Mouse (Mus musculus): ENCODE measurements around the gene Gm10318. TPM values are rescaled to one million over a fixed set of nuclear protein-coding genes. Genes with fewer than 3 reads are reported as not detected.

Gm10318 gene
- polyA plus RNA-seq (2015; fragmentation: Nextera tagmentation; extraction: Ambion mirVana) = not detected in 2 replicates

GRCm38 (mm10) chr10:77852559-77852958, at the start of gene Gm10318:
Gm10318 (plus strand) TSS chr10:77852859.
- Histone ChIP-seq H3K36me3 (replicated peaks) (no peaks in the 10 kb centered on the region), H3K9ac (no peak within 1 kb of the TSS), H3K4me1 (replicated peaks) (no peaks in the 10 kb centered on the region), H3K4me3 (replicated peaks) (no peak within 1 kb of the TSS), H3K9me3 (replicated peaks) (no peaks in the 10 kb centered on the region), H3K27ac (replicated peaks) (no peak within 1 kb of the TSS), H3K4me2 (no peak within 1 kb of the TSS), H3K27me3 (no peaks in the 10 kb centered on the region)
- ATAC-seq (ENCODE audit: insufficient read depth) = no peak
- 57% methylated on average over 9 of the region's 9 CpGs for WGBS (ENCODE audit: insufficient replicate concordance)

- Histone ChIP-seq H3K4me3 (replicated peaks) (no peak overlapping the region), H3K4me1 (replicated peaks) (no peaks in the 10 kb centered on the region), H3K36me3 (replicated peaks) (no peaks in the 10 kb centered on the region), H3K27ac (replicated peaks) (no peak overlapping the region), H3K9ac (no peak overlapping the region), H3K4me2 (no peak overlapping the region), H3K27me3 (no peaks in the 10 kb centered on the region), H3K9me3 (replicated peaks) (no peaks in the 10 kb centered on the region)
- no peak for ATAC-seq (ENCODE audit: insufficient read depth)
- WGBS (ENCODE audit: insufficient replicate concordance) = 34% methylated on average over 3 of the region's 3 CpGs
These were observed 48.6 kb upstream of the Gm10318 start for GRCm38 (mm10) chr10:77804095-77804494.

- H3K27me3 ChIP-seq = no peaks in the 10 kb centered on the region
- no peaks in the 10 kb centered on the region for H3K4me1 ChIP-seq (replicated peaks)
- H3K9me3 ChIP-seq (replicated peaks) = no peaks in the 10 kb centered on the region
- no peak within 1 kb of the TSS for H3K9ac ChIP-seq
- no peak within 1 kb of the TSS for H3K4me2 ChIP-seq
- no peak for ATAC-seq (ENCODE audit: insufficient read depth)
- H3K36me3 ChIP-seq (replicated peaks) = no peaks in the 10 kb centered on the region
- 51% methylated on average over 5 of the region's 5 CpGs for WGBS (ENCODE audit: insufficient replicate concordance)
- no peak within 1 kb of the TSS for H3K27ac ChIP-seq (replicated peaks)
- no peak within 1 kb of the TSS for H3K4me3 ChIP-seq (replicated peaks)
These were observed 40.9 kb upstream of the Gm10318 start, which contains the start of gene Gm9507 for GRCm38 (mm10) chr10:77811743-77812142. Gm9507 (minus strand) TSS chr10:77811843.

- H3K9ac ChIP-seq = no peak within 1 kb of the TSS
- no peaks in the 10 kb centered on the region for H3K4me1 ChIP-seq (replicated peaks)
- H3K9me3 ChIP-seq (replicated peaks) = no peaks in the 10 kb centered on the region
- no peaks in the 10 kb centered on the region for H3K36me3 ChIP-seq (replicated peaks)
- H3K4me2 ChIP-seq = no peak within 1 kb of the TSS
- H3K4me3 ChIP-seq (replicated peaks) = no peak within 1 kb of the TSS
- H3K27ac ChIP-seq (replicated peaks) = no peak within 1 kb of the TSS
- no peak for ATAC-seq (ENCODE audit: insufficient read depth)
- 39% methylated on average over 4 of the region's 4 CpGs for WGBS (ENCODE audit: insufficient replicate concordance)
- H3K27me3 ChIP-seq = no peaks in the 10 kb centered on the region
These were observed 38.3 kb upstream of the Gm10318 start, which contains the start of gene Gm2696 for GRCm38 (mm10) chr10:77814382-77814781. Gm2696 (plus strand) TSS chr10:77814682.

- ATAC-seq (ENCODE audit: insufficient read depth) = no peak
- no peaks in the 10 kb centered on the region for H3K27me3 ChIP-seq
- H3K9ac ChIP-seq = no peak overlapping the region
- H3K4me2 ChIP-seq = no peak overlapping the region
- H3K4me3 ChIP-seq (replicated peaks) = no peak overlapping the region
- H3K4me1 ChIP-seq (replicated peaks) = no peaks in the 10 kb centered on the region
- H3K9me3 ChIP-seq (replicated peaks) = no peaks in the 10 kb centered on the region
- no peak overlapping the region for H3K27ac ChIP-seq (replicated peaks)
- 25% methylated on average over 5 of the region's 5 CpGs for WGBS (ENCODE audit: insufficient replicate concordance)
- H3K36me3 ChIP-seq (replicated peaks) = no peaks in the 10 kb centered on the region
These were observed 37.1 kb upstream of the Gm10318 start for GRCm38 (mm10) chr10:77815514-77815913.

- Histone ChIP-seq H3K4me2 (no peak overlapping the region), H3K9me3 (replicated peaks) (no peaks in the 10 kb centered on the region), H3K4me3 (replicated peaks) (no peak overlapping the region), H3K4me1 (replicated peaks) (no peaks in the 10 kb centered on the region), H3K27me3 (no peaks in the 10 kb centered on the region), H3K36me3 (replicated peaks) (no peaks in the 10 kb centered on the region), H3K9ac (no peak overlapping the region), H3K27ac (replicated peaks) (no peak overlapping the region)
- 80% methylated on average over 4 of the region's 4 CpGs for WGBS (ENCODE audit: insufficient replicate concordance)
- ATAC-seq (ENCODE audit: insufficient read depth) = no peak
These were observed 34.1 kb upstream of the Gm10318 start for GRCm38 (mm10) chr10:77818523-77818922.

- ATAC-seq (ENCODE audit: insufficient read depth) = no peak
- Histone ChIP-seq H3K9ac (no peak overlapping the region), H3K9me3 (replicated peaks) (no peaks in the 10 kb centered on the region), H3K27me3 (no peaks in the 10 kb centered on the region), H3K36me3 (replicated peaks) (no peaks in the 10 kb centered on the region), H3K4me3 (replicated peaks) (no peak overlapping the region), H3K4me1 (replicated peaks) (no peaks in the 10 kb centered on the region), H3K4me2 (no peak overlapping the region), H3K27ac (replicated peaks) (no peak overlapping the region)
- WGBS (ENCODE audit: insufficient replicate concordance) = 46% methylated on average over 4 of the region's 4 CpGs
These were observed 33.5 kb upstream of the Gm10318 start for GRCm38 (mm10) chr10:77819203-77819602.

- Histone ChIP-seq H3K9ac (no peak within 1 kb of the TSS), H3K27ac (replicated peaks) (no peak within 1 kb of the TSS), H3K4me3 (replicated peaks) (no peak within 1 kb of the TSS), H3K4me1 (replicated peaks) (no peaks in the 10 kb centered on the region), H3K9me3 (replicated peaks) (no peaks in the 10 kb centered on the region), H3K36me3 (replicated peaks) (no peaks in the 10 kb centered on the region), H3K4me2 (no peak within 1 kb of the TSS), H3K27me3 (no peaks in the 10 kb centered on the region)
- ATAC-seq (ENCODE audit: insufficient read depth) = no peak
- WGBS (ENCODE audit: insufficient replicate concordance) = 39% methylated on average over 6 of the region's 6 CpGs
These were observed 25.7 kb upstream of the Gm10318 start, which contains the start of gene Krtap10-4 for GRCm38 (mm10) chr10:77826951-77827350. Krtap10-4 (minus strand) TSS chr10:77827095.

GRCm38 (mm10) chr10:77835647-77836046, 17.0 kb upstream of the Gm10318 start, which contains the start of gene Krtap10-10:
Krtap10-10 (plus strand) TSS chr10:77835947.
- H3K36me3 ChIP-seq (replicated peaks) = no peaks in the 10 kb centered on the region
- H3K9ac ChIP-seq = no peak within 1 kb of the TSS
- H3K27me3 ChIP-seq = no peaks in the 10 kb centered on the region
- no peaks in the 10 kb centered on the region for H3K9me3 ChIP-seq (replicated peaks)
- H3K27ac ChIP-seq (replicated peaks) = no peak within 1 kb of the TSS
- WGBS (ENCODE audit: insufficient replicate concordance) = 53% methylated on average over 9 of the region's 9 CpGs
- no peak within 1 kb of the TSS for H3K4me3 ChIP-seq (replicated peaks)
- H3K4me2 ChIP-seq = no peak within 1 kb of the TSS
- no peak for ATAC-seq (ENCODE audit: insufficient read depth)
- H3K4me1 ChIP-seq (replicated peaks) = no peaks in the 10 kb centered on the region

- ATAC-seq (ENCODE audit: insufficient read depth) = no peak
These were observed 13.7 kb upstream of the Gm10318 start for GRCm38 (mm10) chr10:77839006-77839405.

GRCm38 (mm10) chr10:77846503-77846902, 6.2 kb upstream of the Gm10318 start, which contains the start of gene Gm36176:
Gm36176 (plus strand) TSS chr10:77846803.
- H3K36me3 ChIP-seq (replicated peaks) = no peaks in the 10 kb centered on the region
- WGBS (ENCODE audit: insufficient replicate concordance) = 42% methylated on average over 3 of the region's 3 CpGs
- no peak within 1 kb of the TSS for H3K27ac ChIP-seq (replicated peaks)

More at GRCm38 (mm10) chr10:77839006-77839405, 13.7 kb upstream of the Gm10318 start:
- 50% methylated on average over 6 of the region's 6 CpGs for WGBS (ENCODE audit: insufficient replicate concordance)
- Histone ChIP-seq H3K4me3 (replicated peaks) (no peak overlapping the region), H3K9me3 (replicated peaks) (no peaks in the 10 kb centered on the region), H3K4me1 (replicated peaks) (no peaks in the 10 kb centered on the region), H3K4me2 (no peak overlapping the region), H3K27ac (replicated peaks) (no peak overlapping the region), H3K9ac (no peak overlapping the region), H3K36me3 (replicated peaks) (no peaks in the 10 kb centered on the region), H3K27me3 (no peaks in the 10 kb centered on the region)

GRCm38 (mm10) chr10:77846961-77847360, 5.7 kb upstream of the Gm10318 start:
- no peak for ATAC-seq (ENCODE audit: insufficient read depth)
- 28% methylated on average over 2 of the region's 2 CpGs for WGBS (ENCODE audit: insufficient replicate concordance)

More at GRCm38 (mm10) chr10:77846503-77846902, 6.2 kb upstream of the Gm10318 start, which contains the start of gene Gm36176:
- no peaks in the 10 kb centered on the region for H3K9me3 ChIP-seq (replicated peaks)
- no peaks in the 10 kb centered on the region for H3K4me1 ChIP-seq (replicated peaks)
- no peak within 1 kb of the TSS for H3K4me3 ChIP-seq (replicated peaks)
- no peak within 1 kb of the TSS for H3K9ac ChIP-seq
- no peak for ATAC-seq (ENCODE audit: insufficient read depth)
- no peaks in the 10 kb centered on the region for H3K27me3 ChIP-seq
- no peak within 1 kb of the TSS for H3K4me2 ChIP-seq

More at GRCm38 (mm10) chr10:77846961-77847360, 5.7 kb upstream of the Gm10318 start:
- no peak overlapping the region for H3K9ac ChIP-seq
- H3K27ac ChIP-seq (replicated peaks) = no peak overlapping the region
- H3K4me2 ChIP-seq = no peak overlapping the region
- no peaks in the 10 kb centered on the region for H3K4me1 ChIP-seq (replicated peaks)
- no peaks in the 10 kb centered on the region for H3K36me3 ChIP-seq (replicated peaks)
- H3K4me3 ChIP-seq (replicated peaks) = no peak overlapping the region
- H3K27me3 ChIP-seq = no peaks in the 10 kb centered on the region
- H3K9me3 ChIP-seq (replicated peaks) = no peaks in the 10 kb centered on the region
